Mouse (Mus musculus) hindlimb bud, embryonic 11.5 days (tissue): ENCODE results near the gene Xylt2.
"Not testable (repeated sequence)": the region's sequence is repeated elsewhere in the genome, so short reads cannot be mapped to it uniquely, and the experiment has no call there.

Experiments used
- DNase-seq: peaks from one replicate; pipeline ENCODE4 v3.0.0-alpha.2; 2012; ENCODE audit warnings: low read depth, low spot score; ENCODE audit errors: extremely low spot score

Gene Xylt2

DNA sequence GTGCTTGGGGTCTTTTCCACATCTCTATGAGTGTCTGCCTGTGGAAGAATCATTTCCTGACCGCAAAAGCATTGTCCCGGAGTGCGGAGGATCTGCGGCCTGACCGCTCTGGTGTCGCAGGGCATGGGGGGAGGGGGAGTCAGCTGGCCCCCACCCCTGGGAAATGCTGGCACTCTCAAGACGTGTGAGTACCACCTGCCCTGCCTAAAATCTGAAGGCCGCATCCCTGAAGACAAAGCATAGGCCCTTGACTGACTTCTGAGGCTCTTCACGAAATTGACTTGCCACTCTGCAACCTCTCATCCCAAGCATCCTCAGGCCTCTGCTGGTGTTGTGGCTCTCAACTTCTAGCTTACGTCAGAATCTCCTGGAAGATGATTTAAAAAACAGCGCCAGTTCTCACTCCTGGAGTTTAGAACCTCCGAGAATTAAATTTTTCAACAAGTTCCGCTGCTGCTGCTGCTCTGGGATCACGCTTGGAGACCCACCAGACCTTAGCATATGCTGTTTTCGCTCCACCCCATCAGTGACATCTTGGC lies 361 bp upstream of the Xylt2 start:
- DNase-seq: no peak

GRCm38 (mm10) chr11:94676308-94676707 lies 1.0 kb downstream of the Xylt2 start:
- no peak for DNase-seq

GRCm38 (mm10) chr11:94675446-94675845 lies 1.9 kb downstream of the Xylt2 start:
- DNase-seq: no peak

GRCm38 (mm10) chr11:94674984-94675383 lies 2.3 kb downstream of the Xylt2 start:
- no peak for DNase-seq

- no peak for DNase-seq
Measured at GRCm38 (mm10) chr11:94665281-94665680, 12.0 kb downstream of the Xylt2 start.

DNA sequence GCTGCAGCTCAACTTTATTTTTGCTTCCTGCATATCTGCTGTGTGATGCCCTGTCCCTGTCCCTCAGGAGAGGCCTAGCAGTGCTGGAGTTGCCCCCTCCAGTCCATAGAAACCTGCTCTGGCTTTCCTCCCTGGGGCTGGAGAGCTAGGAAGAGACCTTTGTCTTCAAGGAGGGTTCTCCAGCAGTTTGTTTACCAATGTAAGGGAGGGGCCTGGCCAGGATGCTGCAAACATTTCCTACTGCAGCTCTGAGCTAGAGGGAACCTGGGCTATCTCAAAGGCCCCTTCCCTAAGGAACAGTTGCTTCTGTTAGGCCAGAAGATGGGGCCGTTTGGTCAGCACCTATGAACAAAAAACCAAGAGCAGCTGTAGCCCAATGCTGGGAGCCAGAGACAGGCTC lies 16.0 kb downstream of the Xylt2 start:
- DNase-seq: no peak

DNA sequence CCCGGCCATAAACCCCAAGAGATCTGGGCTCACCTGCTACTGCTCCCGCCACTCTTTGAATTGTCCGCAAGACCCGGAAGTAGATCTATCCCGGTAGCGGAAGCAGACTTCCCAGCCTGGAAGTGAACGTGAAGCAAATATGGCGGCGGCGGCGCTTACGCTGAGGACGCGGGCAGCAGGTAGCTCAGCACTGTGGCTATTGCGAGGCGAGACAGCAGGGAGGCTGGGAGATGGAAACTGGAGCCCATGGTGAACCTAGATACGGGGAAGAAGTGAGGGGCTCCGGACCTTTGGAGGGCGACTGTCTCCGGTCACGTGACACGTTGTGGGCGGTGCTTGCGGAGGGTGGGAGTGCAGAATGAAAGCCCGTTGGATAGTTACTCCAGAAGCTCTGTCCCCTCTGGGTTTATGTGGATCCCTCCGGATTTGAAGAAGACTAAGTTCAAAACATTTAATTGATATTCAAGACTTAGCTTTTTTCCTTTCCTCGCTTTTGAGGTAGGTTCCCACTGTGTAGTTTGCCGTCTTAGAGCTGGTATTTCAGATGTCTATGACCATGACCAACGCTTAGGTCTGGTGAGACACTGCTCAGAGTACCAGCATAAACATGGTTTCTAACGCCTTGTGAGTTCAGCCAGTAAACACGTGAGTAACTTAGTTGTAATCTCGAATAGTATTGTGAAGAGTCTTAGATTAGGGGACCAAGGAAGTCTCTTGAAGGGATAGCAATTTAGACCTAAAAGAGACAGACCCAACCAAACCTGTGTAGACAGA lies 23.5 kb downstream of the Xylt2 start, which contains the start of the genes Mrpl27 and Eme1:
Gene Mrpl27, plus strand, starts transcription at position 105 of the 774 bp plus-strand sequence.
Gene Eme1, minus strand, starts transcription at position 302 of the 774 bp plus-strand sequence.
- DNase-seq: peak; percentile 41

- no peak for DNase-seq
Measured at GRCm38 (mm10) chr11:94652973-94653372, 24.3 kb downstream of the Xylt2 start.

- DNase-seq: not testable (repeated sequence)
Measured at GRCm38 (mm10) chr11:94651241-94651640, 26.1 kb downstream of the Xylt2 start.

GRCm38 (mm10) chr11:94646457-94646856 lies 30.9 kb downstream of the Xylt2 start:
- DNase-seq: no peak

DNA sequence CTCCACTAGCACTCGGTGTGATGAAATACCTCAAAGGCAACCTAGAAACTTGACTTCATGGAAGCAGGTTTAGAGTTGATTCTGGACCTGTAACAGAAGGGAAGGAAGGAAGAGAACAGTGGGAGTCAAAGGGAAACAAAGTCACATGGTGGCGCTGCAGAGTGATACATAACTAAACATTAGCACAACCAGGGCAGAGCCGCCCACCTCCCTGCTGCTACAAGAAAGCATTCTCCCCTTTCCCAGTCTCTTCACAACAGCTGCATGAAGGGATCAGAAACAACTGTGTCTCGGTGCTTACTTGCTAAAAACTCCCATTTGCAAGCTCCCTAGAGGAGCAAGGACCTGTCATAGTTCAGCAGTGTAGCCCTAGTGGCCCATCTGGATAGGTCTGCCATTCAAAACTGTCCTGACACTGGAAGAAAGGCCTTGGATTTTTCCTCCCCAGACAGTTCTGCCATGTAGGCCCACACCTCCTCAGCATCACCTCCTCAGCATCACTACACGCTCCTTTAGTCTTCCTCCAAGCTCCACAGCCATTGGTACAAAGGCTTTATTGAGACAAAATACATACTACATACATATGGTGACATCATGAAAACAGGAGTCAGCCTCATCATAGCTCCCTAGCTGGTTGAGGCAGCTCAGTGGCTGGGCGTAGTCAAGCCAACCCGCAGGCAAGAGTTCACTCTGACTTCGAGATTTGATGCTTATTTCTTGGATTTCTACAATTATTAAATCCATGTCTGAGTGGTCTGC lies 32.7 kb downstream of the Xylt2 start:
- DNase-seq: no peak

GRCm38 (mm10) chr11:94634431-94634830 lies 42.9 kb downstream of the Xylt2 start:
- DNase-seq: no peak

DNA sequence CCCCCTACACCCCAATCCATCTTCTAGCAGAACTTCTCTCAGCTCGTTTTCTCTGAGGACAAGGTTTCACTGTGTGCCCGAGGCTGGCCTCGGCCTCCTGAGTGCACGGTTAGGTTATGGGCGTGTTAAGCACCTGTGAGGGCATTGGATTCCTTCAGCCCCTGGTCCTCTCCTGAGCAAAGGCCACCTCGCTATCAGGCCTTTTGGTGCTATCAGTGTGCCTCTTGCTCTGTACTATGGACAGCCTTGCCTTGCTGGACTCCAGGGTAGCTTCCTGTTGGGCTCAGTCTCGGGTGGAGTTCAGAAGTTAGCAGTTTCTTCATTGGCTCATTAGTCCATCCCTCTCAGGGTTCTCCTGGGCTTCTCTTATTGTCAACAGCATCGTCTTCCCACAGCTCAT lies 44.3 kb downstream of the Xylt2 start:
- DNase-seq: no peak

- no peak for DNase-seq
Measured at GRCm38 (mm10) chr11:94631969-94632368, 45.3 kb downstream of the Xylt2 start.

- DNase-seq: no peak
Measured at GRCm38 (mm10) chr11:94630199-94631011, 46.9 kb downstream of the Xylt2 start.

- DNase-seq: no peak
Measured at GRCm38 (mm10) chr11:94629884-94630198, 47.5 kb downstream of the Xylt2 start.

GRCm38 (mm10) chr11:94629199-94629883 lies 48.0 kb downstream of the Xylt2 start, which contains the start of gene Lrrc59:
Lrrc59 (plus strand) TSS chr11:94629767.
- peak; percentile 62 for DNase-seq

DNA sequence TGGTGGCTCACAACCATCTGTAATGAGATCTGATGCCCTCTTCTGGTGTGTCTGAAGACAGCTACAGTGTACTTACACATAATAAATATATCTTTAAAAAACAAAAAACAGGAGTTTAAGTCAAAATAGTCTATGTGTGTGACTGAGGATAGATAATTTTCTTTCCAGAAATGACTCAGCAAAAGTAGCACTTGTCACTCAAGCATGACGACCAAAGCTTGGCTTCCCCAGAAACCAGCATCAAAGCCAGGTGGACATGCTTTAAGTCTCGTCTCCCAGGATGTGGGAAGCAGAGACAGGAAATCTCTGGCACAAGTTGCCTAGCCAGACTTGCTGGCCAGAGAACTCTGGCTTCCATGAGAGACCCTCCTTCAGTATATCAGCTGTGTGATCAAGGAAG lies 55.2 kb downstream of the Xylt2 start:
- DNase-seq: no peak

GRCm38 (mm10) chr11:94621458-94621852 lies 55.9 kb downstream of the Xylt2 start:
- DNase-seq: no peak

- DNase-seq: no peak
Measured at GRCm38 (mm10) chr11:94620766-94621457, 56.4 kb downstream of the Xylt2 start.
